Mouse (Mus musculus) ES-E14 (cell line): ENCODE measurements at regions not wholly inside any gene's neighbourhood (a gene's known extent, or its start where the extent isn't known, plus 50 kb on each side); places are given as distances from the start of the nearest gene placed in this dataset.

Experiments used
- CHD2 ChIP-seq: IDR thresholded peaks from 2 replicates; pipeline ENCODE4 v1.6.1; 2014; ENCODE audit warnings: mild to moderate bottlenecking, low read depth, low read length, inconsistent platforms
- MAFK ChIP-seq: IDR thresholded peaks from 2 replicates; pipeline ENCODE4 v1.6.1; 2014; ENCODE audit warnings: mild to moderate bottlenecking, low read depth, low read length, inconsistent platforms; ENCODE audit not compliant: insufficient read depth
- ZC3H11A ChIP-seq: IDR thresholded peaks from 2 replicates; pipeline ENCODE4 v1.6.1; 2012; ENCODE audit warnings: low read depth, mild to moderate bottlenecking, inconsistent platforms, low read length, borderline replicate concordance
- ZNF384 ChIP-seq: IDR thresholded peaks from 2 replicates; pipeline ENCODE4 v1.6.1; 2012; ENCODE audit warnings: low read depth, low read length, inconsistent platforms

GRCm38 (mm10) chr17:59955300-59956057, 942.3 kb upstream of the Nudt12 start:
- TF ChIP-seq CHD2 (no peak), ZC3H11A (no peak), ZNF384 (no peak), MAFK (no peak)
